Mouse (Mus musculus) adrenal gland, postnatal 36 days (tissue): ENCODE data around the gene Gm20721. TPM values are rescaled to one million over a fixed set of nuclear protein-coding genes. Genes with fewer than 3 reads are reported as not detected.
"Not testable (repeated sequence)": the region's sequence is repeated elsewhere in the genome, so short reads cannot be mapped to it uniquely, and the experiment has no call there.

Source experiments
- DNase-seq, 2 experiments: peaks; one replicate each; pipeline ENCODE4 v3.0.0; 2021; ENCODE audit warnings: mixed read lengths in 1 of 2
- total RNA-seq, 2 experiments: library from RNA; stranded (reverse); gene quantifications; 2 replicates each; pipeline ENCODE4 v1.2.3; 2021

Gene Gm20721
- total RNA-seq, 2 experiments from 2014 or later, result 2.2 to 2.6 TPM

DNA sequence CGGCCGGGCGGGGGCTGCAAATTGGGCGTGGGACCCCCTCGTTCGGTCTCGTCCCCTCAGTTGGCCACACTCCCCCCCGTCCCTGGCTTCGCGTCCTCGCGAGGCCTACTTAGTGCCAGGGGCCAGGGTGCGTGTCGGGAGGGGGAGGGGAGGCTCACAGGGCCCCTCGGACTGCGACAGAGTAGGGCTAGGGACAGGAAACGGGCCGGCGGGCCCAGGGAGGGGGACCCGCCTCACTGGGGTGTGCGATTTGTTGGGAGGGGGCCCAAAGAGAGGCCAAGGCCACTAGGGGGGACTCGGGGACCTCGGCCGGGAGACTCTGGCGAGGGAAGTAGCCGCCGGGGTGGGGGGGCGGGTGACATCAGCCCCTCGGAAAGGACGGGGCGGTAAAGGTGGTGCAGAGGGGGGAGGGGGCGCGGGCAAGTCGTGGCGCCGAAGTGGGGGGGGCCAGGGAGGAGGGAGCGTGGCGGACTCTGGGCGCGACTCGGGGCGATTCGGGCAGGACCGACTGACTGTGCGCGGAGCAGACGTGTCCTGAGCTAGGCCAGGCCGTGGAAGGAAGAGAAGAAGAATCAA, 15.8 kb downstream of the Gm20721 start:
- DNase-seq, result peak; percentile 79 to 92

DNA sequence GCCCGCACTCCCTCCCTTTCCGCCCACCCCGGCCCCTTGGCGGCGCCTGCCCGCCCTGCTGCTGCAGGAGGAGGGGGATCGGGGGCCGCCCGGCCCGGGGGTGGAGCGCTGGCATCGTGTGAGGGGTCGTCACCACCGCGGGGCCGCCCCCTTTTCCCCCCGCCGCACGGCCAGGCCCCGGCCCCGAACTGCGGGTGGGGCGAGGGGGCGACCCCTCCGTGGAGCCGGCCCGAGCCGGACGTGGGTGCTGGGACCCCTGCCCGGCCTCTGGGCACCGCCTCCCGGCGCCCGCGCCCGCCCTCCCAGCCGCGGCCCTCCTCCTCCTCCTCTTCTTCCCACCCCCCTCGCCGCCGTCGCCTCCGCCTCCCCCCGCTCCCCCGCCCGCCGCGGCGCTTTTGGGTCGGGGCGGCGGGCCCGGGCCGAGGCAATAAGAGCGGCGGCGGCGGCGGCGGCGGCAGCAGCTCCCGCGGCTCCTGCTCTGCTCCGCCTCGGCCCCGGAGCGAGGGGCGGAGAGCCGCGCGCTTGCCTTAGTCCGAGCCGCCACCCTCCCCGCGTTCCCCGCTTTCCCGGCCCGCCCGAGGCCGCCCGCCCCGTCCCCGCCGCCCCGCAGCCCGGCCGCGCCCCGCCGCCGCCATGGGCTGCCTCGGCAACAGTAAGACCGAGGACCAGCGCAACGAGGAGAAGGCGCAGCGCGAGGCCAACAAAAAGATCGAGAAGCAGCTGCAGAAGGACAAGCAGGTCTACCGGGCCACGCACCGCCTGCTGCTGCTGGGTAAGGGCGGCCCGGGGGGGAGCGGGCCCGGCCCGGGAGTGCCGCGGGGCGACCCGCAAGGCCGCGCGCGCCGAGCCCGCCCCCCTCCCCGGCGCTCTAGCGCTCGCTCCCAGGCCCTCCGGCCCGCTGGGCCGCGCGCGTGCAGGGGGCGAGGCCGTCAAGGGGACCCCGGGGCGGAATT, 16.6 kb downstream of the Gm20721 start:
- peak; percentile 91 to 94 for DNase-seq

DNA sequence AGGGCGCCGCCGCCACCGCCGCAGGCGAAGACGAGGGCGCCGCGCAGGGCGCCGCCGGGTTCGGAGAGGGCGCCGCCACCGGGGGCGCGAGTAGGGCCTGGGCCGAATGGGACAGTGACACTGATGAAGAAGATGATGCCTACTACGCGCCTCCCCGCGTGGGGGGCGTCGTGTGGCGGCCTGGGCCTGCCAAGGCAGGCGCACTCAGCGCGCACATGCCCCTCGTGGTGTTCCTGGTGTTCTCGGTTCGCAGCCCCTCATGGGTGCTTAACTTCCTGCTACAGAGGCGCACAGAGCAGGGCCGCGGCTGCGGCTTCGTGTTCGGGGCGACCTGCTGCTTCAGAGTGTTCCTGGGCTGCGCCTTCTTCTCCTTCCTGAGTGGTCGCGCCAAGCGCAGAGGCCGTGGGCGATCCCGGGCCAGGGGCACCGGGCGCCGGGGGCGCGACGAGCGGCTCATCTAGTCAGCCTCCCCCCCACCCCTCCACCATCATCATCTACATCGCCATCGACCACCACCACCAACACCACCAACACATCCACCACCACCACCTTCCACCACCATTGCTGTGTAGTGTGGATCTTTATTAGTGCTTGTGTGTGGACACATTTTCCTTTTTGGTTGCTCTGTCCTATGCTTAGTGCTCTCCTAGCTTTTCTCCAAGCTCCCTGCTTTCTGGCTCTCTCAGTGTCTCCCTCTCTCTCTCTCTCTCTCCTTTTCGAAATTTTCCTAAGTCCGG, 17.4 kb downstream of the Gm20721 start:
- DNase-seq, result peak; percentile 36 to 57

DNA sequence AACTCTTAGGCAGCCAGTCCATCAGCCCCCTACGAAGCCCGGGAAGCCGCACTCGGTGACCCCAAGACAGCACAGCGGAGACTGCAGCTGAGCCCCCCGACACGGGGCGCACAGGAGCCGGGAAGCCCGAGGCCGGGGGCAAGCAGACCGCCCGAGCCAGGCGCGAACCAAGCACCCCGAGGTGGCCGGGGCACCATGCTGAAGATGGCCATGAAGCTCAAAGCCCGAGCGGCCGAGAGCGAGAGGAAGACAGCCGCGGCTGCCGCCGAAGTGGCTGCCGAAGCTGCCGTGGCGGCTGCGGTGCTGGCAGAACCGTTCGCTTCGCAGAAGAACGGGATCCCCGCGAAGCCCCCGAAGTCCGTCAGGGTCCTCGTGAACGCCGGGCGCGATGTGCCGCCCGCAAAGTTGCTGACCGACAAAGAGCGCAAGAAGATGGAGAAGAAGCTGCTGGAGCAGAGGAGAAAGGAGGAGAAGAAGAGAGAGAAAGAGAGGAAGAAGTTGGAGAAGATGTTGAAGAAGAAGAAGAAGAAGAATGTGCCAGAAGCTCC, 18.1 kb downstream of the Gm20721 start:
- DNase-seq, result peak in 1 of 2 experiments; percentile 40

DNA sequence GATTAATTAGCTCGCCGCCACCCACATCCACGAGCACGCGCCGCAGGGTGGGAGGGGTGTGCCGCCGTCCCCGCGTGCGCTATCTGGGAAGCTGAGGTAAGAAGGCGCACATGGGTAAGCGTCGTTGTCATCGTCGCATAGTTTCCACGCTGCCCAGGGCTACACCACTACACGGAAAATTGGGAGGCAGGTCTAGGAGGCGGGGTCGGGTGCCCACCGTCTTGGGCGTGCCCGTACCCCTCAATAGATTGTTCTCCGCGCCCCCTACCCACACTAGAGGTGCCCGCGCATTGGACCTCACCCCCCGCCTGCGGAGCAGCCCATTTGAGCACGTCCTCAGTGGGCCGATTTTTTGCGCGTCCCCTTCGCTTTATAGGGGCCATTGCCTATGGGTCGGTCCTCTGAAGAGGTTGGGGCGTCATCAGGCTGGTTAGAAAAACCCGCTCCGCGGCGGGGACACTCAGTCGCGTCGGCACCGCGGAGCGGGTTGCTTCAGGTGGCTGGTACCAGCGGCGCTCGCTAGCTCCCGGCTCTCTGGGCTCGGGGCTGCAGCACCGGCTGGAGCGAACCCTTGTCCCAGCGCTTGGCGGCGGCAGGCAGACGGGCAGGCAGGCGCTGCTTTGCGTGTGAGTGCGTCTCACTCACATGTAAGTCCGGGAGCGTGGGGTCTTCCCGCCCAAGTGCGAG, 19.1 kb downstream of the Gm20721 start:
- DNase-seq, result peak; percentile 80 to 83

DNA sequence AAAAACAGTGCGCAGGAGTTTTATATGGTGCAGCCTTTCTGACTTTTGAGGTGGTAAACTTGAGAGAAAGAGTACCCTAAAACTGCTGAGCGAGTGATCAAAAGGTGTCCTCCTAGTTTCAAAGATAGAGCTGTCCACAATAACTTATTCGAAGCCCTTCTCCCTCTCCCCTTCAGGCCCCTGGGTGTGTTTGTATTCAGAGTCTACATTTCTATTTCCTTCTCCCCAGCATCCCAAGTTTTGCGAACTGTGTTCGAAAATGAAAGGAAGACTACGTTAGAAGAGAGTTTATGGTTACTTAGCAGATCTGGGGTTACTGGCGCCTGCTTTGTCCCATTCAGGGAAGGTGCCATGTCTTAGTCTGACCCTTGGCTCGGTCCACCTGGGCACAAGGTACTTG, 20.0 kb downstream of the Gm20721 start:
- no peak for DNase-seq

DNA sequence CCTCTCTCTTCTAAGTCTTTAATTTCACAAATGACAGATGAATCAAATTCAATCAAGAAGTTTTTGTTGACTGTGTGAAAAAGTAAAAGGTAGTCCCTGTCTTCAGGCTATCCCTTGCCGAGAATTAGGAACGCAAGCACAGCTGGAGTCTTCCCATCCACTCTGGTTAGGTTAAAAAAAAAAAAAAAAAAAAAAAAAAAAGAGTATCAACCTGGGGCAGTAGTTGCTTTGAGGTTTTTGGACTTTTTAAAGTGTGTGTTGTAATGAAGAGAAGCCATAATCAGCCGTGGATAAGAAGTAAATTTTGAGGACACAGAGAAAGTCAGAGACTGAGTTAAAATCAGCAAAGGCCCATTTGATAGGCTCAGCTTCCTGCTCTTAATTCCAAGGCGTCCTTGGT, 20.5 kb downstream of the Gm20721 start:
- DNase-seq, result no peak

DNA sequence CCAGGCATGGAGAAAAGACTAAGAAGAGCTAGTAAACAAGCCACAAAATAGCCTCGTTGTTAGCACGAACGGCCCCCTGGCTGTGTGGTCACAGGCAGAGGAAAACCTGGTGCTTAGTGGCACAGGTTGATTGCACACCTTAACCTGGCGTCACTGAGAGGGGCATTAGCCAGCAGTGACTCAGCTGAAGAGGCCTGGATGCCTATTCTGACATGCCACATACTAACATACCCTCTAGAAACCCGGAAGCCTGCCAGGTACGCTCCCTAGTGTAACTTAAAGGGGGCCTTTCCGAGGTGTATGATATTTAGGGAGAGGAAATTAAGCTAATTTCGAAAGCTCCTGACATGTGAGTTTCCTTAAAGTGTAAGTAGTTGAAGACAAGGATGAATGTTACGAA, 29.9 kb downstream of the Gm20721 start:
- no peak for DNase-seq

DNA sequence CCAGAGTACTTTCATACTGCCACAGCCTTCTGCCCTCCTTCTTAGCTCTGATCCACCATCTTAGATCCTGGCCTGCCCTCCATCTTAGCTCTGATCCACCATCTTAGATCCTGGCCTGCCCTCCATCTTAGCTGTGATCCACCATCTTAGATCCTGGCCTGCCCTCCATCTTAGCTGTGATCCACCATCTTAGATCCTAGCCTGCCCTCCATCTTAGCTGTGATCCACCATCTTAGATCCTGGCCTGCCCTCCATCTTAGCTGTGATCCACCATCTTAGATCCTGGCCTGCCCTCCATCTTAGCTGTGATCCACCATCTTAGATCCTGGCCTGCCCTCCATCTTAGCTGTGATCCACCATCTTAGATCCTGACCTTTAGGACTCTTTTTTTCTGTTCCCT, 31.1 kb downstream of the Gm20721 start:
- not testable (repeated sequence) for DNase-seq

DNA sequence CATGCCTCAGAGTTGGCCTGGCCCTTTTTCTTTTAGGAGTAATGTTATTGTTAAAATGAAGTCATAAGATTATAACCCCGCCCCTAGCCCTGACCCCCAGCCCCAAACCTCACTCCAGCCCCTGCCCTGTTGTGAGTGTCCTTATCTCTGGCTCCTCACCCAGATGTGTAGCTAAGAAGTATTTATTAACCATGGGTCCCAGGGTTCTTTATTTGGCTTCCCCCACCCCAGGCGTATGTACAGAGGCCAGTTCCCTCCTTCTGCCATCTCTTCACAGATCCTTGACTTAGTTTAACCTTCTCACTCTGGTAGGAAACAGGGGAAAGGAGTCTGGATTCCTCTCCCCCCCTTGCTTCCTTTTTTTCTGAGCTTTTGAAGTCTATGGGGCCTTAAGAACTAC, 33.9 kb downstream of the Gm20721 start:
- no peak for DNase-seq

DNA sequence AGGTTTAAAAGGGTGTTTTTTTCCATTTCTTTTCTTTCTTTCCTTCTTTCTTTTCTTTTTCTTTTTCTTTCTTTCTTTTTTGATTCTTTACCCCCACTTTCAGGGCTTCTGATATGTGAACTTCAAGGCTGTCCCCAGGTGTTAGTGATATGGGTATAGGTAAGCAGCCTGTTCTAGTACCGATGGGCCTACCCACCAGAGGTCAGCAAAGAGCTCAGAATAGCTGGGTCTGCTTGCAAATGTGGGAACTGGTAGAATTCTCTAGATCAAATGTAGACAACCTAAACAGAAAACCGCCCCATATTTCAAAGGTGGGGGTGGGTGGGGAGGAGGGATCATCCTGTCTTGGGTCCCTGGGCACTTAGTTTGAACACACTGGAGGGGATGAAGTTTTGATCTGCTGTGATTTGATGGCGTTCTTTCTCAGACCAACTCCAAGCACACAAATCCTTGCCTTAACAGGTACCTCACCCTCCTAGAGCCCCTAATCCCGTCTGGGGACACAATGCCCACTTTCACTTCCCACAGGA, 34.3 kb downstream of the Gm20721 start:
- peak; percentile 80 to 87 for DNase-seq

DNA sequence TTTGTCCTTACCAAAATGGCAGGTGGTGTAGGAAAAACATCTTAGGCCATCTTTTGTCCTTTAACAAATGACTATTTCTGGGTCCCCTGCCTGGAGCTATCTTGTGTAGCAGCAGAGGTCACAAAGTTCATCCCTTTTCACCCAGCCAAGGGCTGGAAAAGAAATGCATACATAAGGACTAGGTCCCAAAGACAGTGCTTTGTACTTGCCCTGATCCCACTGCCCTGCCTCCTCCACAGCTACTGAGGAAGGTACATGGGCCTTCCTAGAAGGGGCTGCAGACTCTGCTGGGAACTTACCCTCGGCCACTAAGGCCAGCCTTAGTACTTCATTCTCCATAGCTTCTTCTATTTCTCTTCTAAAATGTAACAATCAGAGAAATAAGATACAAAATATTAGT, 34.9 kb downstream of the Gm20721 start:
- DNase-seq, result no peak

DNA sequence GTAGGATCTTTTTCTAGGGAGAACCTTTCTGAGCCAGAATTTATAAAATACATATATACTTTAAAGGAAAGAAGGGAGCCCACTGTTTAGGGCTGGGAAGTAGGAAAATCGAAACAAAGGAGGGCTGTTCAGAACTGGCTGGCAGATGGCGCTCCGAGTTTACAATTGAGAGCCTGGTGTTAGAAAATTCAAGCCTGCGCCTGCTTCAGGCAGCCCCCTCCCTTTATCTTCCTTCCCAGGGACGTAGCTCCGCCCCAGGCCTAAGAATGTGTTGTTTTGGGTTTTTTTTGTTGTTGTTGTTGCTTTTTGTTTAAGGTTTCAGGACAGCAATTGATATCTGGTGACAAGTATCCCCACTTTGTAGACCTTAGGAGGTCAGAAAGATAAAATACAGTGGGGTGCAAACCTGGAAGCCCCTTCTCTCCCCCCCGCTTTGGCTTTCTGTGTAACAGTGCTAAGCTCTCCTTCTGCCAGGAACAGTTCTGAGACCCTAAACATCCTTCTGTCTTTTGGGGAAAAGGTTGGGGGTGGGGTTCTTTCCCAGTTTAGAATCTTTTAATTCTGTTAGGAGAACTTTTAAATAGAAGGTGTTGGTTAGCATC, 35.5 kb downstream of the Gm20721 start:
- peak; percentile 57 to 64 for DNase-seq

DNA sequence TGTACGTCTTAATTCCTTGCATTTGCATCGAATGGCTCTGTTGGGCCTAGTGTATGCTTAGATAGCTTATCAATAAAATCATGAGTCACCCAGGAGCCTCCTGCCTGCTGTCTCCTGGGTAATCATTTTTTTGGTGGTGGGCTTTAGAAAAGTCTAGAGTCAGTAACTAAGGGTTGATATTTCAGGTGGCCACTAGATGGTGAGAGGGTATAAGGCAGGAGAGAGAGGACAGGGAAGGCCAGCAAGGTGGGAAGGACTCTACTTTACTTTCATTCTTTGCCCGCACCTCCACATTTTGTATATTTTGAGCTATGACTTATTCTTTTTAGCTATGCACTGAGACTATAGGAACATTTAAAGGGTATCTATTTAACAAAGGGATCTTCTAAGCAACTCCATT, 38.6 kb downstream of the Gm20721 start:
- DNase-seq, result no peak

DNA sequence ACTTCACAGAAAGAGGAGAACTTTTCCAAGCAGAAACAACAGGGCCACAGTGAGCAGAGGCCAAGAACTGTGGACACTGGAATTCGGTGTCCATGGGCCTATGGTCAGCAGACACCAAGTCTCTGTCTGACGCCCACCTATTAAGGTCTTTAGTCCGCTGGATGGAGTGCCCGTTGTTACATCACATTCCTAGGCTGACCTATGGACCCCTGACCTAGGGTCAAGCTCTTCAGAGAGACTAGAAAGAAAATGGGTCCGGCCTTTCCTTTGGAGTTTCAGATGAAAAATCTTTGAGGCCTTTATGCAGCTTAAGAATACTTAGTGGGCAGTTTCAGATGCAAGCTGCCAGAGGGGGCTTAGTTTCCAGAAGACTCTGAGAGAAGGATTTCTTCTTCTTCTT, 40.9 kb downstream of the Gm20721 start:
- no peak for DNase-seq

DNA sequence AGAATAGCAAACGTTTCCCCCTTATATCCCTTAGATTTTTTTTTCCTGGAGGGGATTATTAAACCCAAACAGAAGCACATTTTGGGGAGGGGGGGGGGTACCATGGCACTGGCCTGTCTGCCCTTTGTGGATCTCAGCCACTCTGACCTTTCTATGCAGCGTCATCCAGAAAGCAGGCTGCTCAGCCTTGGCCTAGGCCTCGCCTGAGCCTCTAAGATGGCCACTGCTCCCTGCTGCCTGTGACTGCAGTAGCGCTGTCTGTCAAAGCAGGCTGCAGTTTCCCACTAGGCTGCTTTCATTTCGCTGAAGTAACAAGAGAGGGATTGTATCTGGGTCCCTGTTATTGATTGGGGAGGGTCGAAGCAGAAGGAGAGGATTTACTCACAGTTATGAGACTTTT, 44.0 kb downstream of the Gm20721 start:
- DNase-seq, result no peak

DNA sequence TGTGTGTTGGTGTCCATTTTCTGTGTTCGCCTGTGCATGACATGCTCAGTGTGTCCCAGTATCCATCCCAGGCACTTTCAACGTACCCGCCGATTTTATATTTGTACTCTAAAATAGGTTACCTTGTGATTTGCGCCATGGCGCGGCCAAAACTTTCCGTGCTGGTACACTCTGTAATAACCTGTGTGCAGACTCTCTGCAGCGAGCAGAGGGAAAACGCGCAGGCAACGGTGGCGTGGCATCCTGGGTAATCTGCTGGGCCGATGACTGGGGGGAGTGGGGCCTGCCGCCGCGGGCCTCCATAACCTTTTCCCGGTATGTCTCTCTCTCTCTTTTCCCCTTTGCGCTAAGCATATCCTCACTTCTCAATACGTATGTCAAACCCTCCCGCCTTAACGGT, 45.8 kb downstream of the Gm20721 start:
- no peak for DNase-seq

DNA sequence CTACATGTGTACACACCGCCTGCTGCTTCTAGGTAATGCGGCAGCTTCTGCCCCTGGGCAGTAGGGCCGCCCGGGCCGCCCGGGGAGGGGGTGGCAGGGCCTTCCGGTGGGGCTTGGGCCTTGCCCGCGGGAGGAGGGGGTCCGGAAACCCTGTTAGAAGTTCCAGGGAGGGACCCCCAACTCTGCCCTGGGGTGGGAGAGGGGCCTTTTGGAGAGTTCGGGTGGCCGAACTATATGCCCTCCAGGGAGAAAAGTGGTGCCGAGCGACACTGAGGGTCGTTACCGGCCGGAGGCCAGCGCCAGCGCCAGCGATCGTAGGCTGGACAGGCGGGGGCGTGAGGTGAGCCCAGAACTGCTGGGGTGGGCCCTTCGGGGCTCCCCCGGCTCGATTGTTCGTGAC, 46.3 kb downstream of the Gm20721 start:
- no peak for DNase-seq

DNA sequence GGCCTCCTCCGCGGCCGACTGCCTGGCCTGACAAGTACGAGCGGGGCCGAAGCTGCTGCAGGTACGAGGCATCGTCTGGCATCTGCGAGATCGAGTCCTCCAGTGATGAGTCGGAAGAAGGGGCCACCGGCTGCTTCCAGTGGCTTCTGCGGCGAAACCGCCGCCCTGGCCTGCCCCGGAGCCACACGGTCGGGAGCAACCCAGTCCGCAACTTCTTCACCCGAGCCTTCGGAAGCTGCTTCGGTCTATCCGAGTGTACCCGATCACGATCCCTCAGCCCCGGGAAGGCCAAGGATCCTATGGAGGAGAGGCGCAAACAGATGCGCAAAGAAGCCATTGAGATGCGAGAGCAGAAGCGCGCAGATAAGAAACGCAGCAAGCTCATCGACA, 46.7 kb downstream of the Gm20721 start:
- DNase-seq, result no peak

DNA sequence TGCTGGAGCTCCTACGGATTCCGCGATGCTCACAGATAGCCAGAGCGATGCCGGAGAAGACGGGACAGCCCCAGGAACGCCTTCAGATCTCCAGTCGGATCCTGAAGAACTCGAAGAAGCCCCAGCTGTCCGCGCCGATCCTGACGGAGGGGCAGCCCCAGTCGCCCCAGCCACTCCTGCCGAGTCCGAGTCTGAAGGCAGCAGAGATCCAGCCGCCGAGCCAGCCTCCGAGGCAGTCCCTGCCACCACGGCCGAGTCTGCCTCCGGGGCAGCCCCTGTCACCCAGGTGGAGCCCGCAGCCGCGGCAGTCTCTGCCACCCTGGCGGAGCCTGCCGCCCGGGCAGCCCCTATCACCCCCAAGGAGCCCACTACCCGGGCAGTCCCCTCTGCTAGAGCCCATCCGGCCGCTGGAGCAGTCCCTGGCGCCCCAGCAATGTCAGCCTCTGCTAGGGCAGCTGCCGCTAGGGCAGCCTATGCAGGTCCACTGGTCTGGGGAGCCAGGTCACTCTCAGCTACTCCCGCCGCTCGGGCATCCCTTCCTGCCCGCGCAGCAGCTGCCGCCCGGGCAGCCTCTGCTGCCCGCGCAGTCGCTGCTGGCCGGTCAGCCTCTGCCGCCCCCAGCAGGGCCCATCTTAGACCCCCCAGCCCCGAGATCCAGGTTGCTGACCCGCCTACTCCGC, 47.3 kb downstream of the Gm20721 start:
- DNase-seq, result no peak

DNA sequence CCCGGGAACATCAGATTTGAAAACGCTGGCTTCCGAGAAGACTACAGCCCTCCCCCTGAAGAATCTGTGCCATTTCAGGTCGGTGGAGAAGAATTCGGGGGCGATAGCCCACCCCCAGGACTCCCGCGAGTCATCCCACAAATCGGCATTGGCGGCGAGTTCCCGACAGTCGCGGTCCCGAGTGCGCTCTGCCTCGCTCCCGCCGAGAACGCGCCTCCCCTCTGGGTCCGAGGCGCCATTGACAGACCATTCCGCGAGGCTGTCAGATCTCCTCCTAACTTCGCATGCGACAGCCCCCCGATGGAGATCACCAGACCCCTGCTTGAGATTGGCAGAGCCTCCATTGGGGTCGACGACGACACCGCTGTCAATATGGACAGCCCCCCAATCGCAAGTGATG, 48.0 kb downstream of the Gm20721 start:
- no peak for DNase-seq
